Comparison of ENCODE assay signal across 8 mouse cellular contexts in genomic region chrX:129303987-129304386, GRCm38 (mm10).
A peak's percentile ranks its signal among the peaks of the same experiment; 100 is the strongest.
DNase-seq lines count a peak whose midpoint lies in the region; ATAC-seq and TF ChIP-seq lines count a peak whose summit lies in the region.

No protein-coding gene starts in this region.

- 36% methylated on average over 5 of the region's 5 CpGs for whole genome bisulfite sequencing in heart, postnatal 0 days
- WGBS in heart, embryonic 11.5 days (ENCODE audit: insufficient replicate concordance): 40% methylated on average over 5 of the region's 5 CpGs
- 37% methylated on average over 5 of the region's 5 CpGs for WGBS in midbrain, postnatal 0 days

- H3K36me3 ChIP-seq in heart, postnatal 0 days (replicated peaks; ENCODE audit: control insufficient read depth, insufficient read depth, low read length): no peaks in the 10 kb centered on the region
- H3K36me3 ChIP-seq in heart, embryonic 11.5 days (ENCODE audit: control insufficient read depth, insufficient read depth, low read length): no peaks in the 10 kb centered on the region
- H3K36me3 ChIP-seq in midbrain, postnatal 0 days (ENCODE audit: insufficient read depth, low read length): no peaks in the 10 kb centered on the region

- no peak overlapping the region for H3K27ac ChIP-seq in heart, postnatal 0 days (ENCODE audit: low read depth)
- no peak overlapping the region for H3K27ac ChIP-seq in heart, embryonic 11.5 days (ENCODE audit: low read depth, low read length)
- H3K27ac ChIP-seq in left cerebral cortex, adult 2 months: no peak overlapping the region
- no peak overlapping the region for H3K27ac ChIP-seq in midbrain, postnatal 0 days (ENCODE audit: low read depth, low read length)

- TF ChIP-seq CTCF in heart, postnatal 0 days (IDR thresholded peaks at IDR 0.05; ENCODE audit: low read depth): peak; percentile 76
- TF ChIP-seq CTCF in left cerebral cortex, adult 2 months (IDR thresholded peaks at IDR 0.05): peak; percentile 69
- peak; percentile 80 for TF ChIP-seq CTCF in midbrain, postnatal 0 days (IDR thresholded peaks at IDR 0.05)

- H3K9me3 ChIP-seq in heart, postnatal 0 days (replicated peaks; ENCODE audit: control insufficient read depth, low read length): no peaks in the 10 kb centered on the region
- H3K9me3 ChIP-seq in heart, embryonic 11.5 days (replicated peaks; ENCODE audit: control insufficient read depth, low read length): no peaks in the 10 kb centered on the region
- no peaks in the 10 kb centered on the region for H3K9me3 ChIP-seq in midbrain, postnatal 0 days (ENCODE audit: low read length)

- H3K27me3 ChIP-seq in heart, postnatal 0 days (ENCODE audit: control insufficient read depth, insufficient read depth, low read length): no peaks in the 10 kb centered on the region
- no peaks in the 10 kb centered on the region for H3K27me3 ChIP-seq in heart, embryonic 11.5 days (ENCODE audit: control insufficient read depth, insufficient read depth, low read length)
- no peaks in the 10 kb centered on the region for H3K27me3 ChIP-seq in midbrain, postnatal 0 days (ENCODE audit: insufficient read depth, low read length)

- no peak for ATAC-seq in heart, postnatal 0 days (ENCODE audit: insufficient read depth, low read depth)
- no peak for ATAC-seq in heart, embryonic 11.5 days (replicated peaks; ENCODE audit: insufficient number of reproducible peaks, low FRiP score, low TSS enrichment)
- ATAC-seq in midbrain, postnatal 0 days (ENCODE audit: low FRiP score): 0 out of 2 replicates have a peak, but pooled peaks have one; percentile 23

- no peak overlapping the region for H3K4me3 ChIP-seq in heart, postnatal 0 days (ENCODE audit: low read depth, low read length)
- no peak overlapping the region for H3K4me3 ChIP-seq in heart, embryonic 11.5 days (ENCODE audit: low read depth, low read length)
- no peak overlapping the region for H3K4me3 ChIP-seq in left cerebral cortex, adult 2 months
- H3K4me3 ChIP-seq in midbrain, postnatal 0 days (ENCODE audit: low read depth, low read length): no peak overlapping the region

- TF ChIP-seq EP300 in heart, postnatal 0 days (IDR thresholded peaks at IDR 0.05; ENCODE audit: low read depth): no peak

- DNase-seq in heart, postnatal 0 days (ENCODE audit: low spot score): peak; percentile 52
- peak; percentile 11 for DNase-seq in WW6 (ENCODE audit: low read depth, low spot score)
- DNase-seq in cerebellum, postnatal 36 days: peak; percentile 46
- DNase-seq in heart, postnatal 14 days: peak; percentile 26 to 62
- DNase-seq in left cerebral cortex, adult 2 months (ENCODE audit: extremely low spot score in 1 of 2, low spot score in 2 of 2): peak; percentile 31 to 49
- DNase-seq in midbrain, postnatal 0 days (ENCODE audit: low spot score): peak; percentile 84
- peak; percentile 14 to 21 for DNase-seq in urinary bladder, postnatal 36 days (ENCODE audit: low spot score in 2 of 2)

- H3K4me1 ChIP-seq in heart, postnatal 0 days (ENCODE audit: control insufficient read depth, insufficient read depth): no peaks in the 10 kb centered on the region
- H3K4me1 ChIP-seq in heart, embryonic 11.5 days (ENCODE audit: control insufficient read depth, insufficient read depth, low read length): no peaks in the 10 kb centered on the region
- H3K4me1 ChIP-seq in midbrain, postnatal 0 days (ENCODE audit: insufficient read depth, low read length): no peaks in the 10 kb centered on the region

- H3K4me2 ChIP-seq in heart, postnatal 0 days (ENCODE audit: low read depth, low read length): no peak overlapping the region
- no peak overlapping the region for H3K4me2 ChIP-seq in heart, embryonic 11.5 days
- no peak overlapping the region for H3K4me2 ChIP-seq in midbrain, postnatal 0 days (ENCODE audit: low read depth, low read length, poor library complexity, severe bottlenecking)

- H3K9ac ChIP-seq in heart, postnatal 0 days (replicated peaks; ENCODE audit: low read depth, low read length): no peak overlapping the region
- H3K9ac ChIP-seq in heart, embryonic 11.5 days (ENCODE audit: low read depth, low read length): no peak overlapping the region
- no peak overlapping the region for H3K9ac ChIP-seq in midbrain, postnatal 0 days (replicated peaks; ENCODE audit: low read length, poor library complexity, severe bottlenecking)

- intact Hi-C loops in heart, postnatal 14 days (cut with DNase I): no loop called here
- intact Hi-C loops in left cerebral cortex, adult 2 months (cut with DNase I): loop anchor here (10.0 kb wide), 1 partner anchor 441 kb away; the partner anchor contains the start of gene Diaph2

Comparison
In these comparisons a context has a peak if more than half of its experiments do, and no peak if none do; other contexts are left out.
1. DNase-seq: peak in every context shown above with its lines; median percentile 84 in midbrain, postnatal 0 days; 52 in heart, postnatal 0 days; 46 in cerebellum, postnatal 36 days; 44 in heart, postnatal 14 days; 40 in left cerebral cortex, adult 2 months; 18 in urinary bladder, postnatal 36 days; 11 in WW6.